1 mouse cellular context compared by ENCODE assay signal in the genomic region with DNA sequence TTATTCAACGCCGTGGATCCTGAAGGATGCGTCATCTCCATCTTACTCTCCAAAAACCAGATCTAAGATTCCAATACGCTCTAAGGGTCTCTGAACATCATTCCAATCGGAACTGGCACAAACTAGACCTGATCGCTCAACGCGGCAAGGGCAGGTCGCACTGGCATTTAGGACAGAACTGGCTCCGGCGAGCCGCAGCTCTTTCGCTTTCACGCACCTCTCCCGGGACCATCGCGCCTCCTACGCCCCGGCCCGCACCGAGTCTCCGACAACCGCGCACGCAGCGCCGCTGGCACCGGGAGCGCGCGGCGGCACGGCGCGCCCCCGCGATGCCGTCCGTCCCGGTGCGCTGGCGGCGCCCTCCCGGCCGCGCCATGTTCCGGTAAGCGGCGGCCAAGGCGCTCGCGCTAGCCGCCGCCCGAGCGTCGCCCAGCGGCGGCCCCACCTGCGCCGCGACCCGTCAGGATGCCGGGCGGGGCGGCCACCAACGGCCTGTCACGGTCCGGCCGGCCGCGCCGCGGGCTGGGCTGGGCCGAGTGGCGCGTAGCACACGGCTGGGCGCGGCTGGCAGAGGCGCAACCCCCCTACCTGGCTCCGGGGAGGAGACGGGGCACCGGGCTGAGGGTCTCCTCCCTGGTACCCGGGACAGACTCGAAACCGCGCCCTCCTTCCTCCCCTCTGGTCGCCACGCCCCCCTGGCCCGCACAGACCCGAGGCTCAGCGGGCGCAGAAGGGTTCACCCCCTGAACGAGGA.
A peak's percentile ranks its signal among the peaks of the same experiment; 100 is the strongest.
TF ChIP-seq lines count a peak whose summit lies in the region.

No protein-coding gene starts in this region.

TF ChIP-seq in CH12.LX, 34 proteins besides CTCF, POLR2A, EP300 and RAD21:
- TF ChIP-seq SIN3A (IDR thresholded peaks at IDR 0.05; ENCODE audit: low read length) (peak; percentile 7), USF2 (conservative IDR thresholded peaks at IDR 0.05; ENCODE audit: low read depth, low read length) (no peak), ELF1 (IDR thresholded peaks at IDR 0.05; ENCODE audit: low read depth, low read length) (0 out of 2 replicates have a peak, but pooled peaks have one; percentile 12), MYC (IDR thresholded peaks at IDR 0.05; ENCODE audit: low read depth, low read length) (no peak), CHD2 (IDR thresholded peaks at IDR 0.05; ENCODE audit: low read length) (no peak), NELFE (IDR thresholded peaks at IDR 0.05; ENCODE audit: low read depth, low read length) (no peak), JUN (IDR thresholded peaks at IDR 0.05; ENCODE audit: insufficient read depth, low read depth, low read length) (no peak), MXI1 (IDR thresholded peaks at IDR 0.05; ENCODE audit: low read depth, low read length) (peak; percentile 61; the same call in 1 of the 2 replicates), MAZ (IDR thresholded peaks at IDR 0.05; ENCODE audit: low read depth, low read length) (no peak), HCFC1 (IDR thresholded peaks at IDR 0.05; ENCODE audit: low read depth, low read length) (no peak), ZC3H11A (IDR thresholded peaks at IDR 0.05; ENCODE audit: low read depth, low read length) (no peak), CHD1 (IDR thresholded peaks at IDR 0.05; ENCODE audit: low read depth, low read length) (0 out of 2 replicates have a peak, but pooled peaks have one; percentile 45), ZNF384 (IDR thresholded peaks at IDR 0.05; ENCODE audit: low read depth, low read length) (no peak), MAX (IDR thresholded peaks at IDR 0.05; ENCODE audit: low read length) (no peak), GABPA (IDR thresholded peaks at IDR 0.05; ENCODE audit: insufficient replicate concordance, low read depth, low read length) (no peak), MAFK (IDR thresholded peaks at IDR 0.05; ENCODE audit: insufficient replicate concordance, low read length) (no peak), RCOR1 (conservative IDR thresholded peaks at IDR 0.05; ENCODE audit: low read depth, low read length) (no peak), JUND (conservative IDR thresholded peaks at IDR 0.05; ENCODE audit: low read depth, low read length) (no peak), IRF4 (IDR thresholded peaks at IDR 0.05; ENCODE audit: low read depth, low read length) (no peak), NRF1 (IDR thresholded peaks at IDR 0.05; ENCODE audit: low read depth, low read length) (peak; percentile 40; the same call in 1 of the 2 replicates), POLR2AphosphoS2 (IDR thresholded peaks at IDR 0.05; ENCODE audit: low read depth, low read length) (no peak), ZKSCAN1 (IDR thresholded peaks at IDR 0.05; ENCODE audit: borderline replicate concordance, low read depth, low read length) (no peak), ZMIZ1 (IDR thresholded peaks at IDR 0.05; ENCODE audit: low read depth, low read length) (peak; percentile 44; the same call in 1 of the 2 replicates), BHLHE40 (IDR thresholded peaks at IDR 0.05; ENCODE audit: low read depth, low read length) (no peak), SMC3 (IDR thresholded peaks at IDR 0.05; ENCODE audit: low read depth, low read length) (no peak; the same call in 1 of the 2 replicates), TBP (conservative IDR thresholded peaks at IDR 0.05; ENCODE audit: low read depth, low read length) (no peak), USF1 (IDR thresholded peaks at IDR 0.05; ENCODE audit: low read depth, low read length) (no peak), KAT2A (IDR thresholded peaks at IDR 0.05; ENCODE audit: insufficient replicate concordance, low read length) (no peak), ETS1 (conservative IDR thresholded peaks at IDR 0.05; ENCODE audit: low read depth, low read length) (no peak), MEF2A (IDR thresholded peaks at IDR 0.05; ENCODE audit: borderline replicate concordance, low read depth, low read length) (no peak), PAX5 (IDR thresholded peaks at IDR 0.05; ENCODE audit: low read length) (no peak), E2F4 (IDR thresholded peaks at IDR 0.05; ENCODE audit: insufficient replicate concordance, low read depth, low read length) (no peak), UBTF (IDR thresholded peaks at IDR 0.05; ENCODE audit: low read depth, low read length) (peak; percentile 33), TCF12 (IDR thresholded peaks at IDR 0.05; ENCODE audit: low read depth, low read length) (no peak)
